Mouse (Mus musculus) cortical plate, adult 2 months (tissue): ENCODE results near the gene Dock8.

Experiments
- CTCF ChIP-seq: fragments of 200-500 bp; IDR thresholded peaks from 2 replicates; pipeline ENCODE4 v1.5.1; 2011; ENCODE audit warnings: mild to moderate bottlenecking, control low read depth, low read length; ENCODE audit not compliant: insufficient read depth; ENCODE audit errors: extremely low read depth
- POLR2A ChIP-seq: fragments of 200-500 bp; IDR thresholded peaks from 2 replicates; pipeline ENCODE4 v1.6.1; 2011; ENCODE audit warnings: mild to moderate bottlenecking, low read length, control low read depth; ENCODE audit not compliant: insufficient read depth; ENCODE audit errors: extremely low read depth

GRCm38 (mm10) chr19:25002828-25003227, 3.5 kb downstream of the Dock8 start:
- TF ChIP-seq CTCF (no peak), POLR2A (no peak)
